Mouse (Mus musculus): ENCODE results near the gene Acox3. TPM values are rescaled to one million over a fixed set of nuclear protein-coding genes. Genes with fewer than 3 reads are reported as not detected.

Acox3 gene
- total RNA-seq, 1 experiment: 7.2 TPM

DNA sequence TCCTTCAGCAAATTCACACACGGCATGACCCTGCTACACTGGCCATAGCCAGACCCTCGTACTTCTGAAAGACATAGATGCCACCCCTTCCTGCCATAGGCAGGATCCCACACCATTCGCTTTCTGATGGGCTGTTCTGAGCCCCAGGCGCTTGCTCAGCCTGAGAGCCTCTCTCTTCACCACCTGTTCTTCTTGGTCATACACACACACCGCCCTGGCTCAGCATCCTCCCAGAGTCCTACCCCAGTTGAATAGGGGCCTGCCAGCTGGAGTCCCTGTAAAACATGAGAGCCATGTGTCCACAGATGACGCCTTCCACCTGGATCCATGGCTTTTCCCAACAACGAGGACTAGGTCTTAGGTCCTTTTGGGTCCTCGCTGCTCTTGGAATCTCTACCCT lies 29.9 kb downstream of the Acox3 start:
- Histone ChIP-seq H3K9me3 (ENCODE audit: control insufficient read depth, insufficient read depth, low read depth, low read length) (no peaks in the 10 kb centered on the region), H3K9ac (ENCODE audit: insufficient read depth, low read depth, low read length, poor library complexity, severe bottlenecking) (no peak overlapping the region), H3K4me3 (ENCODE audit: insufficient read depth in 1 of 2, low read depth in 1 of 2, low read length in 2 of 2, poor library complexity in 1 of 2, severe bottlenecking in 1 of 2) (no peak overlapping the region), H3K36me3 (ENCODE audit: control insufficient read depth, insufficient read depth, low read length, poor library complexity, severe bottlenecking) (no peaks in the 10 kb centered on the region), H3K27ac (ENCODE audit: insufficient read depth, low read depth, low read length, poor library complexity, severe bottlenecking) (no peak overlapping the region), H3K4me1 (ENCODE audit: control insufficient read depth in 2 of 2, insufficient read depth in 2 of 2, low read length in 2 of 2, poor library complexity in 1 of 2) (peaks cover 0 to 2% of the 10 kb centered on the region in 2 experiments; a peak in 1 of 4 replicates)
- TF ChIP-seq HCFC1 (IDR thresholded peaks at IDR 0.05; ENCODE audit: borderline replicate concordance, insufficient read depth, low read length): no peak
- no peak for DNase-seq (ENCODE audit: low read depth, low spot score)
- in situ Hi-C loops (cut with MboI; ENCODE audit: low sequenced_read_pairs in 2 of 2, unreplicated experiment in 2 of 2): no loop called here

DNA sequence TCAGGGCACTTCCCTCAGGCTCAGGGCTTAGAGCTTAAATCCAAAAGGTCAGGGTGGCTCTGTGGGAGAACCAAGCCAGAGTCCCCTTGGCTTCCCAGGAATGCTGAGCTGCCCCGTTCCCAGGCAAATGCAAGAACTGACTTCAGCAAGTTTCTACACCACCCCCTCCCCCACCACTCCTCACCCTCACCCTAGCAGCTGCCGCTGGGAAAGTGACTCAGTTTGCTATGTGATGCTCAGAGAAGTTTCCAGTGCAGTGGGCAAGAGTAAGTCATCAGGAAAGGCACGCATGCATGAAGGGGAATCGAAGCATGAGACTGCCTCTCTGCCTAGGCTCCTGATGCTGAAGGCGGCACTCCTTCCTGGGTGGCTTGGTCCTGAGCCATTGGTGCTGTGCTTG lies 34.1 kb downstream of the Acox3 start:
- in situ Hi-C loops (cut with MboI; ENCODE audit: low sequenced_read_pairs in 2 of 2, unreplicated experiment in 2 of 2): no loop called here
- Histone ChIP-seq H3K9ac (ENCODE audit: insufficient read depth, low read depth, low read length, poor library complexity, severe bottlenecking) (no peak overlapping the region), H3K4me3 (ENCODE audit: insufficient read depth in 1 of 2, low read depth in 1 of 2, low read length in 2 of 2, poor library complexity in 1 of 2, severe bottlenecking in 1 of 2) (no peak overlapping the region), H3K36me3 (ENCODE audit: control insufficient read depth, insufficient read depth, low read length, poor library complexity, severe bottlenecking) (no peaks in the 10 kb centered on the region), H3K9me3 (ENCODE audit: control insufficient read depth, insufficient read depth, low read depth, low read length) (no peaks in the 10 kb centered on the region), H3K4me1 (ENCODE audit: control insufficient read depth in 2 of 2, insufficient read depth in 2 of 2, low read length in 2 of 2, poor library complexity in 1 of 2) (no peaks in the 10 kb centered on the region), H3K27ac (ENCODE audit: insufficient read depth, low read depth, low read length, poor library complexity, severe bottlenecking) (no peak overlapping the region)
- TF ChIP-seq ZC3H11A (IDR thresholded peaks at IDR 0.05; ENCODE audit: borderline replicate concordance, low read depth, low read length) (no peak), CHD2 (IDR thresholded peaks at IDR 0.05; ENCODE audit: low read depth, low read length) (no peak), MAFK (IDR thresholded peaks at IDR 0.05; ENCODE audit: insufficient read depth, low read depth, low read length) (no peak), HCFC1 (IDR thresholded peaks at IDR 0.05; ENCODE audit: borderline replicate concordance, insufficient read depth, low read length) (no peak), ZNF384 (IDR thresholded peaks at IDR 0.05; ENCODE audit: low read depth, low read length) (no peak)
- no peak for DNase-seq (ENCODE audit: low read depth, low spot score)

DNA sequence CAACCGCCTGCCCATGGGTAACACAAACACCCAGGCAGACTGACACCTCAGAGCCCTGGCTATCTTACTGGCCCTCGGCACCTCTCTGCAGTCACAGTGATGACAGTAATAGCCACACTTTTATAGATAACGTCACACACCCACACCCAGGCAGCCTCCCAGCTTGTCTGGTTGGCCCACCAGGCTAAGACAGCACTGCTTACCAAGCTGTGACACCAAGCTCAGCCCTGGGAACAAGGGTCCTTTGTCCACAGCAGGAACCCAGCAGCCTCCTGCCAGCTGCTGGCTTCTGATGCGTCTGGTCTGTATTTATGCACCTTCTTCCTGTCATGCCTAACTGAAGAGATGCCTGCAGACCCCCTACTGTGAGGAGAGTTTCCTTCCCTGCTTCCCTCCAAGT lies 38.3 kb downstream of the Acox3 start:
- in situ Hi-C loops (cut with MboI; ENCODE audit: low sequenced_read_pairs in 2 of 2, unreplicated experiment in 2 of 2): no loop called here
- DNase-seq (ENCODE audit: low read depth, low spot score): no peak
- TF ChIP-seq ZNF384 (IDR thresholded peaks at IDR 0.05; ENCODE audit: low read depth, low read length): no peak
- TF ChIP-seq ZC3H11A (IDR thresholded peaks at IDR 0.05; ENCODE audit: borderline replicate concordance, low read depth, low read length): no peak
- no peak for TF ChIP-seq HCFC1 (IDR thresholded peaks at IDR 0.05; ENCODE audit: borderline replicate concordance, insufficient read depth, low read length)
- no peak for TF ChIP-seq CHD2 (IDR thresholded peaks at IDR 0.05; ENCODE audit: low read depth, low read length)
- no peak for TF ChIP-seq MAFK (IDR thresholded peaks at IDR 0.05; ENCODE audit: insufficient read depth, low read depth, low read length)
- H3K36me3 ChIP-seq (ENCODE audit: control insufficient read depth, insufficient read depth, low read length, poor library complexity, severe bottlenecking): no peaks in the 10 kb centered on the region
- H3K4me3 ChIP-seq (ENCODE audit: insufficient read depth in 1 of 2, low read depth in 1 of 2, low read length in 2 of 2, poor library complexity in 1 of 2, severe bottlenecking in 1 of 2): no peak overlapping the region
- no peaks in the 10 kb centered on the region for H3K9me3 ChIP-seq (ENCODE audit: control insufficient read depth, insufficient read depth, low read depth, low read length)
- H3K27ac ChIP-seq (ENCODE audit: insufficient read depth, low read depth, low read length, poor library complexity, severe bottlenecking): no peak overlapping the region
- H3K4me1 ChIP-seq (ENCODE audit: control insufficient read depth in 2 of 2, insufficient read depth in 2 of 2, low read length in 2 of 2, poor library complexity in 1 of 2): no peaks in the 10 kb centered on the region
- no peak overlapping the region for H3K9ac ChIP-seq (ENCODE audit: insufficient read depth, low read depth, low read length, poor library complexity, severe bottlenecking)

- no peak overlapping the region for H3K4me3 ChIP-seq (ENCODE audit: insufficient read depth in 1 of 2, low read depth in 1 of 2, low read length in 2 of 2, poor library complexity in 1 of 2, severe bottlenecking in 1 of 2)
- no peaks in the 10 kb centered on the region for H3K36me3 ChIP-seq (ENCODE audit: control insufficient read depth, insufficient read depth, low read length, poor library complexity, severe bottlenecking)
- no peak for TF ChIP-seq ZNF384 (IDR thresholded peaks at IDR 0.05; ENCODE audit: low read depth, low read length)
- TF ChIP-seq HCFC1 (IDR thresholded peaks at IDR 0.05; ENCODE audit: borderline replicate concordance, insufficient read depth, low read length): no peak
- TF ChIP-seq MAFK (IDR thresholded peaks at IDR 0.05; ENCODE audit: insufficient read depth, low read depth, low read length): no peak
- no peak for TF ChIP-seq CHD2 (IDR thresholded peaks at IDR 0.05; ENCODE audit: low read depth, low read length)
- no peak for TF ChIP-seq ZC3H11A (IDR thresholded peaks at IDR 0.05; ENCODE audit: borderline replicate concordance, low read depth, low read length)
- H3K9me3 ChIP-seq (ENCODE audit: control insufficient read depth, insufficient read depth, low read depth, low read length): no peaks in the 10 kb centered on the region
- no peaks in the 10 kb centered on the region for H3K4me1 ChIP-seq (ENCODE audit: control insufficient read depth in 2 of 2, insufficient read depth in 2 of 2, low read length in 2 of 2, poor library complexity in 1 of 2)
- in situ Hi-C loops (cut with MboI; ENCODE audit: low sequenced_read_pairs in 2 of 2, unreplicated experiment in 2 of 2): no loop called here
- H3K9ac ChIP-seq (ENCODE audit: insufficient read depth, low read depth, low read length, poor library complexity, severe bottlenecking): no peak overlapping the region
- H3K27ac ChIP-seq (ENCODE audit: insufficient read depth, low read depth, low read length, poor library complexity, severe bottlenecking): no peak overlapping the region
- no peak for DNase-seq (ENCODE audit: low read depth, low spot score)
These were observed 41.0 kb downstream of the Acox3 start for GRCm38 (mm10) chr5:35623831-35624230.

GRCm38 (mm10) chr5:35624751-35625239 lies 42.0 kb downstream of the Acox3 start:
- Histone ChIP-seq H3K4me1 (ENCODE audit: control insufficient read depth in 2 of 2, insufficient read depth in 2 of 2, low read length in 2 of 2, poor library complexity in 1 of 2) (no peaks in the 10 kb centered on the region), H3K9ac (ENCODE audit: insufficient read depth, low read depth, low read length, poor library complexity, severe bottlenecking) (no peak overlapping the region), H3K36me3 (ENCODE audit: control insufficient read depth, insufficient read depth, low read length, poor library complexity, severe bottlenecking) (no peaks in the 10 kb centered on the region), H3K27ac (ENCODE audit: insufficient read depth, low read depth, low read length, poor library complexity, severe bottlenecking) (no peak overlapping the region), H3K4me3 (ENCODE audit: insufficient read depth in 1 of 2, low read depth in 1 of 2, low read length in 2 of 2, poor library complexity in 1 of 2, severe bottlenecking in 1 of 2) (no peak overlapping the region), H3K9me3 (ENCODE audit: control insufficient read depth, insufficient read depth, low read depth, low read length) (no peaks in the 10 kb centered on the region)
- in situ Hi-C loops (cut with MboI; ENCODE audit: low sequenced_read_pairs in 2 of 2, unreplicated experiment in 2 of 2): no loop called here
- TF ChIP-seq ZNF384 (IDR thresholded peaks at IDR 0.05; ENCODE audit: low read depth, low read length) (no peak), ZC3H11A (IDR thresholded peaks at IDR 0.05; ENCODE audit: borderline replicate concordance, low read depth, low read length) (no peak), CHD2 (IDR thresholded peaks at IDR 0.05; ENCODE audit: low read depth, low read length) (no peak)
- no peak for DNase-seq (ENCODE audit: low read depth, low spot score)

Measured in ES-E14 (cell line).